Mouse (Mus musculus) cerebellum, postnatal 36 days (tissue): ENCODE measurements around the gene Efnb3.
"Not testable (repeated sequence)": the region's sequence is repeated elsewhere in the genome, so short reads cannot be mapped to it uniquely, and the experiment has no call there.

Source experiments
- DNase-seq, 2 experiments: peaks; one replicate each; pipeline ENCODE4 v3.0.0; 2021 to 2022; ENCODE audit warnings: mixed read lengths in 2 of 2

The Efnb3 gene

DNA sequence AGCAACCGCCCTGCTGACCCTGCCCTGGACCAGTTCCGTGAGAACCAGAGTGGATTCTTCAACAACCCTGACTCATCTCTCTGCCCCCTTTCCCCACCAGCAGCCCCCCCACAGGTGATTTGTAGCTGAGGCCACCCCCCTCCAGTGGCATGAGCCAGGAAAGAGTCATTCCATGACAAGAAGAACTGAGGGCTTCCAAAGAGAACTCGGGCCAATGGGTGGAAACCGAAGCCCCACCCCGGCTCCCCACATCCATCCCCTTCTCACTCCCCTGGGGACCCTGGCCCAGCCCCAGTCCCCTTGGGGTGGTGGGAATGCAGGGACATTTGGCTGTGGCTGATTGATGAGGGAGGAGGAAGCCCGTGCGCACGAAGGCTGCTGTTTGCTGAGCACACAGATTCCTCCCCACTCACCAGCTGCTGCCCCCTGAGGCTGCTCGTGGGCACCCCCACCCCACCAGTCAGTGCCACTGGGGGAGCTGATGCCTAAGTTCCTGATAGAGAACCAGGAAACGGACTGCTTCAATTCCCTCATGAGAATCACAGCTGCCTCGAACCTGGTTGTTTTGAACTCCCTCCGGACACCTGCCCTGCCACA lies 10.8 kb downstream of the Efnb3 start, which contains the start of gene Dnah2:
Dnah2 (minus strand) TSS at position 51 of the 597 bp plus-strand sequence.
- no peak for DNase-seq

DNA sequence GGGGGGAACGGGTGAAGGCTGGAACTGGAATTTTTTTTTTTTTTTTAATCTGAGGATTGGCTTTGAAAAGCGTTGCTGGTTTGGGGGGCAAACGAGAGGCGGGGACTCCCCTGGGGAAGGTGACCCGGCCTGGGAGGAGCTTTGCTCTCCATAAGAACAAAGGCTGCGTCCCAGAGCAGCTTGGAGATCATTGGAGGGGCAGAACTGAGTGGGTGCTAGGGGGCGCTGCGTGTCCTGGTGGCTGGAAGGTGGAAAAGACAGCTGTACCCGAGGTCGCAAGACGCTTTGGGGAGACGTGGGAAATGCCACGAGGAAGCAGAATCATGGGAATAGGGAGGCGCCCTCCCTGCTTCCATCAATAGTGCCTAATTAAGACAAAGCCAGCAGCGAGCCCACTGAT lies 12.9 kb downstream of the Efnb3 start:
- peak; percentile 20 to 35 for DNase-seq

DNA sequence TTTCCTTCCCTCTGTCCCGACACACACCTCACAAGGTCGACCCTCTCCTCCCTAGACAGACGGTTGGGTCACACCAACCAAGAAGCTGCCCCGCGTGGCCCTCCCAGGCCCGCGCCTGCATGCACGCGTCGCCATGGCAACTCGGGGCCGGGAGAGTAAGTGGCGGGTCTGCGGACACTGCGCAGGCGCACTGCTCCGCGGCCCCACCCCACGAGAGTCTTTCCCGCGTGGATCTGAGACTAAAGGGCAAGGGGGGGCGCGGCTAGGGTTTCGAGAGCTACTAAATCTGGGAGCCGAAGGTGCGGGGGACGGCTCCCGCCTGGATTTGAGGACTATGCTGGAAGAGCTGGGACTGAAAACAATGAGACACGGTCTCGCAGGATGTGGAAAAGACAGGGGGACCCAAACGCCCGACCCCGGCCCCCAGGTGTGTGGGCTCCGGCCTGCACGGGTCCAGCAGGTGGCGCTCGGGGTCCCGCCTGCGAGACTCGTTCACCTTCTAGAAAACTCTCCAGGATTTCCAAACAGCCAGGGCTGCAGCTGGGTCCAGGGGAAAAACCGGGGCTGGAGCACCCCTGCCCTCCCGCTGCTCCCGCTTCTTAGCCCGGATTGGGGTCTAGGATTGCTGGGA lies 13.5 kb downstream of the Efnb3 start:
- peak; percentile 73 to 81 for DNase-seq

DNA sequence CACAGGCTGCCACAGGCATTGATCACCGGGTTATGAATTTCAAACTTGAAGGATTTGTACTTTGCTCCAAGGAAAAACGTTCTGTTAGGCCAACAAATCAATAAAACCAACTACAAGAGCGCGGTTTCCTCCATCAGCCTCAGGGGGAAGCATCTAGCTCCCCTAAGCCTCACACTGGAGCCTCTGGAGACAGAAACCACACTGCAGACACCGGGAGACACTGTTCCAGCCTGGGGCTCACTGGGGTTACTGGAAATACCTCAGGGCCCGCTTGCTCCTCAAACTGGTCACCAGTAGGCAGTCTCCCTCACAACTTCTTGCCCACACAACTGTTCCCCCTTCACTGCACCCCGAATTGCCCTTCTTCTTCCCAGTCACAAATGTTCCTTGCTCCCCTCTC lies 14.0 kb downstream of the Efnb3 start:
- DNase-seq: no peak

DNA sequence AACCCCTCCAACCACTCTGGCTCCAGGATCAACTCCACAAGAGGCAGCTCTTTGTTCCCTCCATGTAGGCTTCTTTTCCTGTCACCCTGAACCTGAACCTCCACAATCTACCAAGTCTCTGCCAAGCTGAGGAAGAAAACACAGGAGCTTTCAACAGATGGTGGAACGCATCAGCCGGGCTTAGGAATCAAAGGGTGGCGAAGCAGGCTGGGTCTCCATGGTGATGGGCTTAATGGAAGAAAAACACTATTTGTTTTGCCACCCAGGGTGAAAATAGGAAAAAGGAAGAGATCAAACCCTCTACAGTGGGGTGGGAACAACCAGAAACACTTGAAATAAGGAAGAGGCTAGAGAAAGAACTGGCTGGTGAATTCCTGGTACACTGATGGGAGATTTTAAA lies 16.4 kb downstream of the Efnb3 start:
- no peak for DNase-seq

DNA sequence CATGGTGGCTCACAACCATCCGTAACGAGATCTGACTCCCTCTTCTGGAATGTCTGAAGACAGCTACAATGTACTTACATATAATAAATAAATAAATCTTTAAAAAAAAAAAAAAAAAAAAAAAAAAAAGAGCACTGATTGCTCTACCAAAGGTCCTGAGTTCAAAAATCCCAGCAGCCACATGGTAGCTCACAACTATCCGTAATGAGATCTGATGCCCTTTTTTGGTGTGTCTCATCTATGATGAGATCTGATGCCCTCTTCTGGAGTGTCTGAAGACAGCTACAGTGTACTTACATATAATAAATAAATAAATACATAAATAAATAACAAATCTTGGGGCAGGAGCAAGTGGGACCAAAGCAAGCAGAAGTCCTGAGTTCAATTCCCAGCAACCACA lies 18.3 kb downstream of the Efnb3 start:
- not testable (repeated sequence) for DNase-seq

DNA sequence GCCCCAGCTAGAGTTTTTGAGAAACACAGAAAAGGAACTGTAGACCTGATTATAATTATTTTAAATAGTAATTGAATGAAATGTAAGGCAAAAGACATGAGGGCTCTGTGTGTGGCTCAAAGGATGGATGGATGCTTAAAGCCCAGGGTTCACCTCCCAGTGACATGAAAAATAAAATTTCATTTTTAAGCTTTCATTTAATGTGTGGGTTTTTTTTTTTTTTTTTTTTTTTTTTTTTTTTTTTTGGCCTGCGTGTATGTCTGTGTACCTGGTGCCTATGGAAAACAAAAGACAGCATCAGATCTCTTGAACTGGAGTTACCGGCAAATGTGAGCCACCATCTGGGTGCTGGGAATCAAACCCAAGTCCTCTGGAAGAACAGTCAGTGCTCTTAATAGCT lies 19.3 kb downstream of the Efnb3 start:
- DNase-seq: no peak

DNA sequence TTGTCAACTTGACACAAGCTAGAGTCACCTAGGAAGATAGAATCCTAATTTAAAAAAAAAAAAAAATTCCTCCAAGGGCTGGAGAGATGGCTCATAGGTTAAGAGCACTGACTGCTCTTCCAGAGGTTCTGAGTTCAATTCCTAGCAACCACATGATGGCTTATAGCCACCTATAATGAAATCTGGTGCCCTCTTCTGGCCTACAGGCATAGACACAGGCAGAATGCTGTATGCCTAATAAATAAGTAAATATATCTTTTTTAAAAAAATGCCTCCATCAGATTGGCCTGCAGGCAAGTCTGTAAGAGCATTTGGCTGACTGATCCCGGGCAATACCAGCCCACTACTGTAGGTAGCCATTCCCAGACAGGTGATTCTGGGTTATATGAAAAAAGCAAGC lies 25.0 kb downstream of the Efnb3 start:
- no peak for DNase-seq

DNA sequence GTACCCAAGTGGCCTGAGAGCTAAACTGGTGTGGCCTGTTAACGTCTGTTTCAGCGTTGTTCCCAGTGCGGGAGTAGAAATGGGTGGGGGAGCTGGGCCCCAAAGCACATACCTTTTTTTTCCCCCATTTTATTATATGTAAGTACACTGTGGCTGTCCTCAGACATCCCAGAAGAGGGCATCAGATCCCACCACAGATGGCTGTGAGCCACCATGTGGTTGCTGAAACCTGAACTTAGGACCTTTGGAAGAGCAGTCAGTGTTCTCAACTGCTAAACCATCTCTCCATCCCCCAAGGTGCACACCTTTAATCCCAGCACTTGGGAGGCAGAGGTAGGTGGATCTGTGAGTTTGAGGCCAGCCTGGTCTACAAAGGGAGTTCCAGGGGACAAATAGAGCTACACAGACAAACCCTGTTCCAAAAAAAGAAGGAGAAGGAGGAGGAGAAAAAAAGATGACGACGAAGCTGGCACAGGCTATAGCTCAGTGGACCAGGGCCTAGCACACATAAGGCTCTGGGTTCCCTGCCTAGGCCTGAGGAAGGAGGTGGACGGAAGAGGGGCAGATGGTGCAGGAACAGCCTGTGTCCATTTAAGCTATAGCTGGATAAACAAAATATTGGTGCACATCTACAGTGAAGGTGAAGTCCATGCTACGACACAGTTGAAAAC lies 27.4 kb downstream of the Efnb3 start:
- no peak for DNase-seq

DNA sequence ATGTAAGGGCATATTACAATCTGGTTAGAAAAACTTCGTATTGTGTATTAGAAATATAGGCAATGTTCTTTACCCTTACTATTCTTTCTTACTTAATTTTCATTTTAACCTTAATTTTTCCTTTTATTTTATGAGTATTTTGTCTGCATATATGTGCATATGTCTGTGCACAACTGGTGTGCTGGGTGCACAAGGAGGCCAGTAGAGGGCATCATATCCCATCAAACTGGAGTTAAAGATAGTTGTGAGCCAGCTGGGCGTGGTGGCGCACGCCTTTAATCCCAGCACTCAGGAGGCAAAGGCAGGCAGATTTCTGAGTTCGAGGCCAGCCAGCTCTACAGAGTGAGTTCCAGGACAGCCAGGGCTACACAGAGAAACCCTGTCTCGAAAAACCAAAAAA lies 29.2 kb downstream of the Efnb3 start:
- DNase-seq: not testable (repeated sequence)

DNA sequence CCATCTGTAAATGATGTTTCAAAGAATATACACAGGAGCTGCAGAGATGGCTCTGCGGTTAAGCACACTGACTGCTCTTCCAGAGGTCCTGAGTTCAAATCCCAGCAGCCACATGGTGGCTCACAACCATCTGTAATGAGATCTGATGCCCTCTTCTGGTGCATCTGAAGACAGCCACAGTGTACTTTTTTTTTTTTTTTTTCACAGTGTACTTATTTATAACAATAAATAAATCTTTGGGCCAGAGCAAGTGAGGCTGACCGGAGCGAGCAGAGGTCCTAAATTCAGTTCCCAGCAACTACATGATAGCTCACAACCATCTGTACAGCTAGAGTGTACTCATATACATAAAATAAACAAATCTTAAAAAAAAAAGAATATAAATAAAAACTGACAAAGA lies 29.7 kb downstream of the Efnb3 start:
- not testable (repeated sequence) for DNase-seq

DNA sequence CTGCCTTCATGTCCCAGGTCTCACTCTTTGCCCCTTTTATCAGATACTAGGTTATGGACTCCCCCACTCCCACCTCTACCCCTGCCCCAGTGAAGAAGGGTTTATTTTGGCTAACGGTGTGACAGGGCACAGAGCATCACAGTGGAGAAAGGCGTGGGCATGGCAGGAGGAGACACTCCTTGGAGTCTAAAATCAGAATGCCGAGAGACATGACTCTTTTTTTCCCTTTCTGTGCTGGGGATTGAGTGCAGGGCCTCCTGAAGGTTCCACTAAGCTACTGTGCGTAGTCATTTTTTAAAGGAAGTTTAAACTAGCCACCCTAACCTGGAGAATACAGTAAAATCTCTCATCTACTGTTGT lies 32.0 kb downstream of the Efnb3 start:
- DNase-seq: no peak

DNA sequence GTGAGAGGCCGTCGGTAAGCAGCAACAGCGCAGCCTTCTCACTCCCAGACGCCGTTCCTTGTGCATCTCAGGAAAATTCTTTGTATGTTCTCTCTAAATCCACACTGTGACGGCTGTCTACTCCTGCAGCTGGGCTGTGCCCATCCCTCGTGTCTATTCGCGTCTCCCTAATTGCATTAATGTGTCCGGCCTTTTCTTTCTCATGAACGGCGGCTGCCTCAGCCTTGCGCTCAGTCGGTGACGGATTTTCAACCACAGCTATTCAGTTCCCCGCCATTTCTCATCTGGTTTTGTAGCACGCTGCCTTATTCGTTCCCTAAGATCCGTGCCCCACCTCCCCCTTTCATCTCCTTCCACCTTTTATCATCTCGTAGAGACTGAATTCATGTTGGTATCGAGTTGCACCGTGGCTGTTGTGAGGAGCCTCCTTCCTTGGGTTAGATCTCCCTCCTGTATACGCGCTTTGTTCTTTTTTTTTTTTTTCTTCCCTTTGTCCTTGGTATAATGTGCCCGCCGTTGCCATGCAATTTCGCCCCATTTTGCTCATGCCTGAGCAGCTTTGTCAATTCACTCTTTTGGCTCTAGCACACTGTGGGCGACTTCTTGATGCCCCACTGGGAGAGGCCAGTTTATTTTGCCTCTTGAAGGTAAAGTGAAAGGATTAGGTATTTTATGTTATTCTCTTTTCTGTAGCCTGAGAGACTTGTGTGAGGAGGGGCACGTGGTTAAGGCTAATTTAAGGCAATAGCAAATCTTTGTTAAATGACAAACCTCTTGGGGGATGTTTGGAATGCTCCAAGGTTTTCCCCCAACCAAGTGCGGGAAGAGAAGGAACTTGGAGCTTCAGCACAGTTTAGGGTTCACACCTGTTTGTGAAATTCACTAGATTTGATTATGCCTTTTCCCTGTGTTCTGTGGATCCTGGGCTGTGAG lies 32.6 kb downstream of the Efnb3 start:
- peak in 1 of 2 experiments; percentile 22 for DNase-seq

DNA sequence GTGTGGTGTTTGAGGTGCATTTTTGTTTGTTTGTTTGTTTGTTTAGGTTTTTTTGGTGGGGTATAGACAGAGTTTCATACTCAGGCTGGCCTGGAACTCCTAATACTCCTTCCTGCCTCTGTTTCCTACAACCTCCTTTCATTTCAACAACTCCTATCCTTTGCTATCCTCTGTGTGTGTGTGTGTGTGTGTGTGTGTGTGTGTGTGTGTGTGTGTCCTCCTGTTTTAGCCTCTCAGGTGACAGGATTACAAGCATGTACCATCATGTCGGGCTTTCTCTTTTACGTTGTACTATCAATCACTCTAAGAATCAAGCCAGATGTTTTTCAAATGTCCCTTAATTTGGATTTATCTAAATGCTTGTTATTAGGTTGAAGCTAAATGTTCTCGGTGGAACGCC lies 33.4 kb downstream of the Efnb3 start:
- no peak for DNase-seq

DNA sequence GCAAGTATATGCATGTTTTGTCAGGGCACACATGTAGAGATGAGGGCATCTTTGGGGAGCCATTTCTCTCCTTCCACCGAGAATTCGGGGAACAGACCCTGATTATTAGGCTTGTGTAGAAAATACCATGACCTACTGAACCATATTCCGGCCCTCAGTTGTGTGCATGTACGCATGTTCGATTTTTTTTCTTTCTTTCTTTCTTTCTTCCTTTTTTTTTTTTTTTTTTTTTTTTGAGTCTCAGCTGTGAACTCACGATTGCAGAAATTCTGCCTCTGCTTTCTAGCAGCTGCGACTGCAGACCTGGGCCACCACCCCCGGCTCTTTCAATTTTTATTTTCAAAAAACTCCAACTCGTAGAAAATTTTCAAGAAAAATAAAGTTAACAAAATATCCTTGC lies 34.3 kb downstream of the Efnb3 start:
- no peak for DNase-seq

DNA sequence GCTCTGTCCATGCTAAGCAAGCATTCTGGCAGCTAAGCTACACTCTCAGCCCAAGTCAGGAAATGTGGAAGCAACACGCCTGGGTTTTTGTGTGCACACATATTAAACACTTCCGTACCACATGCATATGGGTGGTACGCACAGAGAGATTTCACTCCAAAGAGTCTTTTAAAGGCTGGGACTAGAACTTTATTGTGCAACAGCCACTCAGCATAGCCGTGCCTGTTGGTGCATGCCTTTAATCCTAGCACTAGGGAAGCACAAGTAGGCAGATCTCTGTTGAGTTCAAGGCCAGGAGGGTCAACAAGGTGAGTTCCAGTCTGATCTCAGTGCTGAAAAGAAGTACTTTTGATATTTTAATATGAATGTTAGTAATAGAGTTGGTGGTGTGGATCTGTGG lies 36.4 kb downstream of the Efnb3 start:
- DNase-seq: no peak

DNA sequence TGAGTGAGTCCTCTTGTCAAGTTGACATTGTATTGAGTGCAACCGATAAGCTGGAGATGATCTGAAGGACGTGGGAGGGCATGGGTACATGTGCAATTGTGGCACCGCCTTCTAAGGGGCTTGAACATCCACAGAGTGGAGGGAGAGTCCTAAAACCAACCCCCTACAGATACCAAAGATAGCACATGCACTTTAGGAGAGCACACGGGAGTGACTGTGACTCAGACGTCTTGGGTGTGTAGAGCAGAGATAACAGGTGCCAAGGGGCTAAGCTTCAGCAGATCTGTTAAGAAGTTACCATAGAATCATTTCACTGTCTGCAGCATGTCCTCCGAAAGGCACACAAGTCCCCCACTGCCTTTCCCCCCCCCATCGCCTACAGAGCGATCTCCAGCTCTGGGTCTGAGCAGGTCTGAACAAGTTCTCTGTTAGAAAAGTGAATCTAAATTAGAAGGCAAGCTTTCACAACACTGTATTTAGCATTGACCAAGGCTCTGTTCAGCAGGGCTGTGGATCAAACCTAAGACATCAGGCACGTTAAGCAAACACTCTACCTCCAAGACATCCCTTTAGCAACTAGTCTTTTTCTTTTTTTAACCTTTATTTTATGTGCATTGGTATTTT lies 38.4 kb downstream of the Efnb3 start:
- no peak for DNase-seq

DNA sequence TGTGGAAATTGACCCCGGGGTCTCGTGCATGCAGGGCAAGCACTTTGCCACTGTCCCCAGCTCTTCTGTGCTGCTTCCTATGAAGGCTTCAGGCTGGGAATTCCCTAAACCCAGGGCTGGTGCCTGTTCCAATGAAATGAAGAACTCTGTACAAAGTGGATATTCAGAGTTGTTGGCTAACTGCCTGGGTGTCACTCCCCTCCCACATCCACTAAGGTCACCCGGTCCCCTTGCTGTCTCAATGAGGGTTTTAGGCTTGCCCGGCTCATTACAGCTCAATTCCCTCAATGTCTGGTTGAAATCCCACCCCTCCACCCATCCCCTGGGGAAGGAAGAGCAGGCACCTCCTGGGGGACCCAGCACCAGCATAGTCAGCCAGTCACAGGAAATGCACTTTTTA lies 40.0 kb downstream of the Efnb3 start:
- DNase-seq: no peak

DNA sequence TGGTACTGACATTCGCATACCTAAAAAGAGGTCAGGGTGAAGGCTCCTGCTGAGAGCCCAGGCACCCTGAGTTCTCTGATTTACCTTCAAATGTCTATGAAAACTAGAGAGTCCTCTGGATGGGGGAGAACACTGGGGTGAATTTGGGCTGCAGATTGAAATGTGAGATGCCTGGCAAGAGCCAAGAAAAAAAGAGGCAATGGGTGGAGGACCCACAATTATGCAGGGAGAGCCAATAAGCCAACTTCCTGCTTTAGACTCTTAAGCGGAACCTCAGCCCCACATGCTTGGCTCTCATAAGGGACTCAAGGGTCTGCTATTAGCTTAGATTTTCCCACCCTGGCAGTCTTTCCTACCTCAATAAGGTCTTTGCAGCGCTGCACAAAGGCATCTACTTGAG lies 43.3 kb downstream of the Efnb3 start:
- DNase-seq: no peak

DNA sequence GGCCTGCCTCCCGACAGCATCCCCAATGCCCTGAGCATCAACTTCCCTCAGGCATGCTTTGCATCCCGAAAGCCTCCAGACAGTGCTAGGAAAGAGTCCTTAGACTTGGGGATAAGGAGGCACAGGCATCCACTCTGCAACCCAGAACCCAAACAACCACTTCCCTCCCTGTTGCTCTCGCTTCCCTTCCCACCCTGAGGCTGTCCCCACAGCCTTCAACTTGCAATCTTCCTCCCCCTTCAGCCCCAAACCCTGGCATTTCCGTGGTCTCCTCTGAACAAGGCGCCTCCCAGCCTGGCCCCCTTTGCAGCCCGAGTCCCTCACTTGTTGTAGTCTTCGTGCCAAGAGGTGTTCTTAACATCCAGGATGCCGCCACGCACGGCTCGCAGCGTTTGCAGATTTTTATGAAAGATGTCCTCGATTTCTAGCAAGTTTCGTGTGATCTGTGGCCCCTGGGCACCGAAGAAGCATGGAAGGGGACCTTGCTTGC lies 43.8 kb downstream of the Efnb3 start:
- DNase-seq: no peak

DNA sequence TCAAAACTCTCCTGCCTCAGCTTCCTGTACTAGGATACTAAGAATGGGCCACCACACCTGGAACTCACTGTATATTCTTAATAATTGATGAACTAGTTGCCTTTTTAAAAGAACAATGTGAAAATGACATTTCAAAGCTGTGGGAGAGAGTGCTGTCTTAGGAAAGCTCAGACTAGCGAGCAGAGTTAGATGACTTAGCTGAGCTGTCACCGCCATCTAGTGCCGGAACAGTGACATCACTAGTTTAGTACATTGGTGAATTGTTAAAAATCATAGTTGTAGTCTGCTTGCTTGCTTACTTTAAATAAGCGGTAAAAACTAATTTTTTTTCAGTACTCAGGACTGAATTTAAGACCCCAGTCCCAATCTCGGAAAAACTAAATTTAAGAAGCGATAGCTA lies 46.2 kb downstream of the Efnb3 start:
- peak; percentile 56 to 61 for DNase-seq

DNA sequence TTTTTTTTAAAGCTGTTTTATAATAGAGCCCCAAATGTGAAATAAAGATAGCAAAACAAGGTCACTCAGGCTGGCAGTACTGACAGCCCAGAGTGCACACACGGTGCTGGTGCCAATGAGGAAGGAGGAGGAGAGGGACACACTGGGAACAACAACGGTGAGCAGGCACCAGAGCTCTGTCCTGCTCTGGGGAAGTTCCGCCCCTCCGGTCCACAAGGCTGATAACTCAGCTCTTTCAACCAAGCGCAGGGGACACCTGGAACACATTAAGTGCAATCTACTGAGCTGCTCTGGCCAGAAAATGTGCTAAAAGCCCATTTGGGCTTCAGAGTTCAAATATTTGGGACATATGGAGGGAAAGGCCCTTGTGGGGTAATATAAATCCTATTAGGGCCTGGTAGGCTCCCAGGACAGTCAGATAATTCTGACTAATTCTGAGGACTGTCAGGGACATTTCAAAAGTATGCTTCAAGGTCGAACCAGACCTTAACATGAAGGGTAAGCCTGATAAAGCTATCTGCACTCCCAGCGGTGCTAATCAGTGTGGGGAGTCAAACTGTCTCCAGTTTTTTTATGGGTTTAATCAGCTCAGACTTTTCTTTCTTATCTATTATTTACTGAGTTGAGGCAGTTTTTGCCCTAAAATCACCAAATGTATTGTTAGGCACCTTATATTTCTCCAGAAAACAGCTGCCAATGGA lies 49.1 kb downstream of the Efnb3 start:
- DNase-seq: no peak
